Mouse (Mus musculus): ENCODE data around the gene Swsap1. TPM values are rescaled to one million over a fixed set of nuclear protein-coding genes. Genes with fewer than 3 reads are reported as not detected.

Gene Swsap1
- total and polyA plus RNA-seq, 2 experiments: 4.7 to 5.3 TPM

- WGBS: 90% methylated on average over 4 of the region's 4 CpGs
- Histone ChIP-seq H3K4me1 (ENCODE audit: control insufficient read depth, insufficient read depth, low read length) (no peaks in the 10 kb centered on the region), H3K36me3 (ENCODE audit: control insufficient read depth, insufficient read depth, low read length) (no peaks in the 10 kb centered on the region), H3K9ac (ENCODE audit: low read depth, low read length) (no peak overlapping the region), H3K79me2 (ENCODE audit: control insufficient read depth, insufficient read depth, low read length) (no peaks in the 10 kb centered on the region), H3K4me3 (ENCODE audit: insufficient read depth, low read depth, low read length) (no peak overlapping the region), H3K27ac (replicated peaks; ENCODE audit: insufficient read depth, low read depth, low read length) (no peak overlapping the region), H3K27me3 (ENCODE audit: control insufficient read depth, insufficient read depth, low read length) (no peaks in the 10 kb centered on the region)
- no peak for DNase-seq (ENCODE audit: extremely low read depth, low read depth, low spot score)
- TF ChIP-seq CTCF (IDR thresholded peaks at IDR 0.05; ENCODE audit: low read depth, low read length) (no peak), POLR2A (IDR thresholded peaks at IDR 0.05; ENCODE audit: extremely low read depth, insufficient read depth, low read length) (no peak)
Measured at GRCm38 (mm10) chr9:21937711-21938175, 17.8 kb upstream of the Swsap1 start.

GRCm38 (mm10) chr9:21938234-21938855 is 17.2 kb upstream of the Swsap1 start:
- WGBS: 94% methylated on average over 4 of the region's 4 CpGs
- TF ChIP-seq POLR2A (IDR thresholded peaks at IDR 0.05; ENCODE audit: extremely low read depth, insufficient read depth, low read length): no peak
- TF ChIP-seq CTCF (IDR thresholded peaks at IDR 0.05; ENCODE audit: low read depth, low read length): no peak
- H3K4me1 ChIP-seq (ENCODE audit: control insufficient read depth, insufficient read depth, low read length): no peaks in the 10 kb centered on the region
- H3K9ac ChIP-seq (ENCODE audit: low read depth, low read length): no peak overlapping the region
- DNase-seq (ENCODE audit: extremely low read depth, low read depth, low spot score): no peak
- no peaks in the 10 kb centered on the region for H3K36me3 ChIP-seq (ENCODE audit: control insufficient read depth, insufficient read depth, low read length)
- no peak overlapping the region for H3K4me3 ChIP-seq (ENCODE audit: insufficient read depth, low read depth, low read length)
- no peaks in the 10 kb centered on the region for H3K27me3 ChIP-seq (ENCODE audit: control insufficient read depth, insufficient read depth, low read length)
- H3K79me2 ChIP-seq (ENCODE audit: control insufficient read depth, insufficient read depth, low read length): no peaks in the 10 kb centered on the region
- H3K27ac ChIP-seq (replicated peaks; ENCODE audit: insufficient read depth, low read depth, low read length): no peak overlapping the region

GRCm38 (mm10) chr9:21943046-21943445 is 12.5 kb upstream of the Swsap1 start:
- Histone ChIP-seq H3K27me3 (ENCODE audit: control insufficient read depth, insufficient read depth, low read length) (no peaks in the 10 kb centered on the region), H3K79me2 (ENCODE audit: control insufficient read depth, insufficient read depth, low read length) (no peaks in the 10 kb centered on the region), H3K36me3 (ENCODE audit: control insufficient read depth, insufficient read depth, low read length) (no peaks in the 10 kb centered on the region), H3K4me3 (ENCODE audit: insufficient read depth, low read depth, low read length) (no peak overlapping the region), H3K4me1 (ENCODE audit: control insufficient read depth, insufficient read depth, low read length) (no peaks in the 10 kb centered on the region), H3K9ac (ENCODE audit: low read depth, low read length) (no peak overlapping the region), H3K27ac (replicated peaks; ENCODE audit: insufficient read depth, low read depth, low read length) (no peak overlapping the region)
- no peak for DNase-seq (ENCODE audit: extremely low read depth, low read depth, low spot score)
- 72% methylated on average over 12 of the region's 12 CpGs for WGBS
- no peak for TF ChIP-seq CTCF (IDR thresholded peaks at IDR 0.05; ENCODE audit: low read depth, low read length)
- no peak for TF ChIP-seq POLR2A (IDR thresholded peaks at IDR 0.05; ENCODE audit: extremely low read depth, insufficient read depth, low read length)

GRCm38 (mm10) chr9:21943638-21944037 is 11.9 kb upstream of the Swsap1 start:
- H3K4me1 ChIP-seq (ENCODE audit: control insufficient read depth, insufficient read depth, low read length): no peaks in the 10 kb centered on the region
- no peak overlapping the region for H3K9ac ChIP-seq (ENCODE audit: low read depth, low read length)
- no peak overlapping the region for H3K4me3 ChIP-seq (ENCODE audit: insufficient read depth, low read depth, low read length)
- H3K27ac ChIP-seq (replicated peaks; ENCODE audit: insufficient read depth, low read depth, low read length): no peak overlapping the region
- no peaks in the 10 kb centered on the region for H3K79me2 ChIP-seq (ENCODE audit: control insufficient read depth, insufficient read depth, low read length)
- 44% methylated on average over 12 of the region's 12 CpGs for WGBS
- DNase-seq (ENCODE audit: extremely low read depth, low read depth, low spot score): no peak
- H3K27me3 ChIP-seq (ENCODE audit: control insufficient read depth, insufficient read depth, low read length): no peaks in the 10 kb centered on the region
- no peak for TF ChIP-seq POLR2A (IDR thresholded peaks at IDR 0.05; ENCODE audit: extremely low read depth, insufficient read depth, low read length)
- no peak for TF ChIP-seq CTCF (IDR thresholded peaks at IDR 0.05; ENCODE audit: low read depth, low read length)
- H3K36me3 ChIP-seq (ENCODE audit: control insufficient read depth, insufficient read depth, low read length): no peaks in the 10 kb centered on the region

- Histone ChIP-seq H3K36me3 (ENCODE audit: control insufficient read depth, insufficient read depth, low read length) (no peaks in the 10 kb centered on the region), H3K27ac (replicated peaks; ENCODE audit: insufficient read depth, low read depth, low read length) (no peak overlapping the region), H3K79me2 (ENCODE audit: control insufficient read depth, insufficient read depth, low read length) (no peaks in the 10 kb centered on the region), H3K4me3 (ENCODE audit: insufficient read depth, low read depth, low read length) (no peak overlapping the region), H3K9ac (ENCODE audit: low read depth, low read length) (no peak overlapping the region), H3K4me1 (ENCODE audit: control insufficient read depth, insufficient read depth, low read length) (no peaks in the 10 kb centered on the region), H3K27me3 (ENCODE audit: control insufficient read depth, insufficient read depth, low read length) (no peaks in the 10 kb centered on the region)
- 25% methylated on average over 23 of the region's 23 CpGs for WGBS
- no peak for TF ChIP-seq POLR2A (IDR thresholded peaks at IDR 0.05; ENCODE audit: extremely low read depth, insufficient read depth, low read length)
- TF ChIP-seq CTCF (IDR thresholded peaks at IDR 0.05; ENCODE audit: low read depth, low read length): no peak
- no peak for DNase-seq (ENCODE audit: extremely low read depth, low read depth, low spot score)
Measured at GRCm38 (mm10) chr9:21944267-21944666, 11.3 kb upstream of the Swsap1 start.

- TF ChIP-seq CTCF (IDR thresholded peaks at IDR 0.05; ENCODE audit: low read depth, low read length) (no peak), POLR2A (IDR thresholded peaks at IDR 0.05; ENCODE audit: extremely low read depth, insufficient read depth, low read length) (no peak)
- Histone ChIP-seq H3K27me3 (ENCODE audit: control insufficient read depth, insufficient read depth, low read length) (no peaks in the 10 kb centered on the region), H3K79me2 (ENCODE audit: control insufficient read depth, insufficient read depth, low read length) (no peaks in the 10 kb centered on the region), H3K4me3 (ENCODE audit: insufficient read depth, low read depth, low read length) (no peak overlapping the region), H3K9ac (ENCODE audit: low read depth, low read length) (no peak overlapping the region), H3K27ac (replicated peaks; ENCODE audit: insufficient read depth, low read depth, low read length) (no peak overlapping the region), H3K36me3 (ENCODE audit: control insufficient read depth, insufficient read depth, low read length) (no peaks in the 10 kb centered on the region), H3K4me1 (ENCODE audit: control insufficient read depth, insufficient read depth, low read length) (no peaks in the 10 kb centered on the region)
- 31% methylated on average over 26 of the region's 28 CpGs for WGBS
- DNase-seq (ENCODE audit: extremely low read depth, low read depth, low spot score): no peak
Measured at GRCm38 (mm10) chr9:21947540-21948130, 7.9 kb upstream of the Swsap1 start.

Data from liver, adult 2 months (tissue).